Mouse (Mus musculus) Muller cell, postnatal 12 days (primary cell): ENCODE results near the gene Usp29.

Experiments used
- DNase-seq: peaks from one replicate; pipeline ENCODE4 v3.0.0-alpha.2; 2015; ENCODE audit errors: inconsistent ontology term

Gene Usp29

DNA sequence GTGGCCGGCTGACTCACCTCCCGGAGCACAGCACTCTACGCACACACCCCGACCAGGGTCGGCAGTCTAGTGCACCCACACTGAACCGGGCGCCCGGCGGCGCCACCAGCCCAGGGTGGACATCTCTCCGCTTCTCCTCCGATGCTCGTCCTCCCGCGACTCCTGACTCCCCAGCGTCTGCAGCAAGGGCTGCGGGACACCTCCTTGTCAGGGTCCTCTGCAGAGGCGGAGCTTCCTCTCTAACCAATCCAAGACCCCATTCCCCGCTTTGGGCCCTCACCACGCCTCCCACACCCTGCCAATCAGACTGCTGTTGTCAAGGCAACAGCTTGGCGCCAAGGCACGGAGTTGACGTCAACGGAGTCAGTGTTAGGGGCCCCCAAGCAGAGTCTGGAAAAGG is at the start of gene Usp29, which contains the start of gene Peg3:
Gene Usp29 (plus strand): TSS at position 338 of the 400 bp plus-strand sequence.
Gene Peg3 (minus strand): TSS at position 191 of the 400 bp plus-strand sequence.
- peak; percentile 86 for DNase-seq

GRCm38 (mm10) chr7:6685511-6685910 is 44.9 kb upstream of the Usp29 start:
- no peak for DNase-seq

- peak; percentile 84 for DNase-seq
These were observed 33.9 kb upstream of the Usp29 start, which contains the start of gene Zim1 for GRCm38 (mm10) chr7:6696241-6697045. Zim1 (minus strand) TSS chr7:6696450.

- no peak for DNase-seq
These were observed 31.1 kb upstream of the Usp29 start for GRCm38 (mm10) chr7:6699230-6699629.

DNA sequence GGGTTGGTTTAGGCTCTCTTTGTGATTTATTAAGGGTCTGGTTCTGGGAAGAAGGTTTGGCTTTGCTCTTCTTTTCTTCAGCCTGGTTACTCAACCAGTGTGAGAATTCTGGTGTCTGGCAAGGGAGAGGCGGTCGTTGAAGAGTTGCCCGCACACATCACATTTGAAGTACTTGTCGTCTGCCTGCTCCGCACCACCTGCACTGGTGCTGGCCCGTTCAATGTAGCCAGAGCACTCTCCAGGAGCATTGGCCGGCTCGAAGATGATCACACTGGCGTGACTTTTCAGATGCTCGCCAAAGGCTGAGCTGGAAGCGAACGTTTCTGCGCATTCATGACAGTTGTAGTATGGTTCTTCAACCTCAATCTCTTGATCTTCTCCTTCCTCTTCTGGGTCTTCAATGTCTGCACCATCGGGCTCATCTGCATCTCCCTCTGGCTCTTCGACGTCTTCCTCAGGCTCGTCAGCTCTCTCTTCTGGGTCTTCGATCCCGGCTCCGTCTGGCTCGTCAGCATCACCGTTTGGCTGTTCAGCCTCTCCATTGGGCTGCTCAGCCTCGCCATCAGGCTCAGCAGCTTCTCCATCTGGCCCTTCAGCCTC is 22.9 kb upstream of the Usp29 start:
- no peak for DNase-seq

- DNase-seq: peak; percentile 50
These were observed 21.8 kb upstream of the Usp29 start for GRCm38 (mm10) chr7:6708451-6709180.

DNA sequence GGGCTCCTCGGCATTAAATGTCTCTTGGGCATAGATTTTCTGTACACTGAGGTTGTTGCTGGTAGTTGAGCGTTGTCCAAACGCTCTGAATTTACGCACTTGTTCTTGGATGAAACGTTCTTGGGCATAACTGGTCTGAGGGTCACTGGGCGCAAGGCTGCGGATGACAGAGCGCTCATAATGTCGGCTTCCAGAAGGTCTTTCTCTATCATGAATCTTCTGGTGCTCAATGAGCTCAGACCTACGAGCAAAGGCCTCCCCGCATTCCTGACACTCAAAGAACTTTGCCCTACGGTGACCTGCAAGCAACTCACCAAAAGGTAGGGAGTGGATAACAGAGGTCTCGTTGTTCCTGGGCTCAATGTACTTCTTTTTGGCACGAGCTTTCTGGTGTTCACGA is 21.0 kb upstream of the Usp29 start:
- no peak for DNase-seq

- DNase-seq: peak; percentile 95
These were observed 2.8 kb upstream of the Usp29 start for GRCm38 (mm10) chr7:6727351-6728121.

DNA sequence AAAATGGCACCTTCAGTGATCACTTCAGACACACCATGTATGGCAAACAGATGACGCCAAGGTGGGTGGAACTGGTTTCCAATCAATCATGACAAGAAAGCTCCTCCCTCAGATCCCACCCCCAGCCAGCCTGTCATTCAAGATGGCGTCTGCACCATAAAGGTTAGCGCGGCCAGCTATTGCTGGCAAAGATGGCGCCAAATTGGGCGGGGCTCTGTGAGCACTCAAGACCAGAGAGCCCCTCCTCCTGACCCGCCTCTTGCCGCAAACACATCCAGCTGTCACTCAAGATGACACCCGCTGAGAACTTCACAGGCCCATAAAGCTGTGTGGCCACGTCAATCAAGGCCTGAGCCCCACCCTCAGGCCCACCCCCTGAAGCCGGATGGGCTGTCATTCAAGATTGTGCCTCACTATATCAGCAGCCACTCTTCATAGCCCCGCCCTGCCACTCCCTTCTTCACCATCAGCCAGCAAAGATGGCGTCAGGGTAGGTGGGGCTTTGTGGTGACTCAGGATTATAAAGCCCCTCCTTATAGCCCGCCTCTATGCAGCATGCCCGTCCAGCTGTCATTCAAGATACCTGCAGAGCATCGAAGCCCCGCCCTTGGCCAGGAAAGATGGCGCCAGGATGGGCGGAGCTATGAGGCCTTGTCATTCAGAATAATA is 2.0 kb upstream of the Usp29 start:
- peak; percentile 98 for DNase-seq

DNA sequence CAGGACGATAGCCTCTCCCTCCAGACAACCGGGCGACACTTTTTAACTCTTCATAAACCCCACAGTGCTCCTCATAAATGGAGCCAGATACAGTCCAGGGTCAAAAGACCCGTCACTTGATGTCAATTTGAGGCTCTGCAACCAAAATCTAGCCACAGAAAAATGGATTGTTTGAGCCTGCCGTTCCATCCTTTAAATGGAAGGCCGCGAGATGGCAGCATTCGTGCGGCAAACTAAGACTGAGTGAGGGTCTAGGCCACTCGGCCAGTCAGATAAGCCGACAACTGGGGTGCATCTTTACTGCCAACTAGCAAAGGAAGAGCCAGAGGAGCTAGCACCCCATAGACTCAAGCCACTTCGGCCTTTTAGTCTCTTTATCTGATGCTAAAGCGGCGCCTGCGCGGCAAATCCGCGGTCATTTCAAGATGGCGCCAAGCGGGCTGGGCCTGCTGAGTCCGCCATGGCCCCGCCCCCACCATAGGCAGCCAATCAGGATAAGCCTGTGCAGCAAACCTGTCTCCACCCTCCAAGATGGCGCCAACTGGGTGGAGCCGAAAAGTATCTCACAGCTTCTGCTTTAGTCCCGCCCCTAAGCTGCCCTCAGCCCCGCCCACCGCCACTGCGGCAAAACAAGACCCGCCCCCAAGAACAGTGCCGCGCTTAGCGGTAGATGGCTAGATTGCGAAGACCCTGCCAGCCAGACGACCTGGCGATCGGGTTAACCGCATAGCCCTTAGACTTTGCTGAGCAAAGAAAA is 1.1 kb upstream of the Usp29 start:
- peak; percentile 96 for DNase-seq

DNA sequence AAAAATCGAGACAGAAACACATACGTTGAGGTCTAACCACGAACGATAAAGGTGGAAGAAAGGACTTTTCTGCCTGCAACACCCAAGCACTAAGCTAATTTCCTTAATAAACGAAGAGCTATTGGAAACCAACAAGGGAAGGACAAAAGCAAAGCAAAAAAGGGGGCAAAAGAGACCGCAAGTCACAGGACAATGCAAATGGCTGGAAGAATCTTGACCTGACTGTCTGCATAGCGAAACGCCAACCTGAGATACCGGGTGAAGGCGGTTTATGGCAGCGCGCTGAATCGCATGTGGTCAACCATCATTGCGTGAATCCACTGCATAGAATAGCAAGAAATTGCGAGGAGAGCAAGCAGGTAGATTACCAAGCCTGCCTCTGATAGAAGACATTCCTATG is 423 bp downstream of the Usp29 start:
- DNase-seq: no peak

GRCm38 (mm10) chr7:6731373-6731772 is 995 bp downstream of the Usp29 start:
- DNase-seq: no peak

- no peak for DNase-seq
These were observed 1.6 kb downstream of the Usp29 start for GRCm38 (mm10) chr7:6731930-6732329.

DNA sequence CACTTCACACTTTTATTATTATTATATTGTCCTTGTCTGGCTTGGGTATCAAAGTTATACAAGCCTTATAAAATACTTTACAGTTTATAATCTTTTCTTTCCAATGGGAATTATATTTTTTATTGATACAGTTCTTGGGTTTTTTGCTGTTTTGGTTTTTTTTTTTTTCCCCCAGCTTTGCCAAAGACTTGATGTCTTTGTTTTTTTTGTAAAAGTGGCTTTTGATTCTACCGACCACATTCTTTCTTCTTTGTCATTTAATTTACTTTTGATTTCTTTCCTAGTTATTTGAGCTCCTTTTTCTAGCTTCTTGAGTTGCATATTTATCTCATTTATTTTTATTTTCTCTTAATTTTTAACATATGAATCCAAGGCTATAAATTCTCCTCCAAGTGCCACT is 5.7 kb downstream of the Usp29 start:
- DNase-seq: no peak

DNA sequence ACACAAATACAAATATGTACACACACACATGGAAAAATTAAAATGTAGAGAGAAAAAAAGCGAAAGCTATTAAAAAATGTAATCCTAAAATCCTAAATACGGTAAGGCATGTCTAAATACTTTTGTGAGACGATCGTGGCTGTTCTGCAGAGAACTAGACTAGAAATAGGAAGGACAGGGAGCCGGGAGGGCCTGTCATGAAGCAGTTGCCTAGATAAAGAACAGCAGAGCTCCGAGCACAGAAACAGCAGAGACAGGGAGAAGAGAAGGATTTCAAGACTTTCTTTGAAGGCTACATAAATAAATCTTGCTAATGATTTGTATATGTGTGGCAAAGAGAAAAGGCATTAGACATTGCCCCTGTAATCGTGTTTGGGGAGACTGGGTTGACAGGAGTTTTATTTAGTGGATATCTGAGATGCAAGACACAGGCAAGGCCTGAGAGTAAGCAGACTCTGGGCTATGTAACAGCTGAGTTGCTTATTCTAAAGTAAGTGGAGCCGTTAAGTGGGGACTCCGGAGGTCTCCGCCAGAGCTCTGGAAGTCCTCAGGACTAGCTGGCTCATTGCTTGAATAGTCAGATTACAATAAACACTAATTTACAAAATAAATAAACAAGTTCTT is 14.0 kb downstream of the Usp29 start:
- DNase-seq: no peak

DNA sequence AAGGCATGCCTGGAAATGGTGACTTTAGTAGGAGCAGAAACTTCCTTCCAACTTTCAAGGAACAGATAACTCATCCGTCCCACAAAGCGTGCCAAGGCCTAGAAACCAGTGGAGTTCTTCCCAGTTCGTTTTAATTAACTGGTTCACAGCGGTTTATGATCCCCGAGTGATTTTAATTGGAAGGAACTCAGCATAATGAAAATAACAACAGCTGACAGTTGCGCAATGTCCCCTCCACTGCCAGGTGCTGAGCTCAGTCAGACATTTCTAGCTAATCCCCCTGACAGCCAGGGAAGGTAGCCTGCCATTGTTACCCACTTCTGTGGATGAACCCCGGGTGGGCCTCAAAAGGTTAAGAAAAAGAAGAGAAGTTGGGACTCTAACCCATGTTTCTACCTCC is 18.8 kb downstream of the Usp29 start:
- peak; percentile 81 for DNase-seq

- DNase-seq: no peak
These were observed 23.1 kb downstream of the Usp29 start for GRCm38 (mm10) chr7:6753440-6753839.

- DNase-seq: no peak
These were observed 26.5 kb downstream of the Usp29 start for GRCm38 (mm10) chr7:6756777-6757291.

GRCm38 (mm10) chr7:6759698-6760097 is 29.3 kb downstream of the Usp29 start:
- no peak for DNase-seq

GRCm38 (mm10) chr7:6760170-6760569 is 29.8 kb downstream of the Usp29 start:
- no peak for DNase-seq
